Mouse (Mus musculus) hindbrain, postnatal 0 days (tissue): ENCODE data around the gene Oasl1. TPM values are rescaled to one million over a fixed set of nuclear protein-coding genes. Genes with fewer than 3 reads are reported as not detected.

Source experiments
- ATAC-seq: fragments of 200-750 bp; cut with Nextera tagmentation; 2 replicates; pipeline ENCODE4 v1.8.0; 2017; ENCODE audit warnings: mild to moderate bottlenecking, moderate TSS enrichment, moderate library complexity
- DNase-seq: peaks from one replicate; pipeline ENCODE4 v3.0.0-alpha.2; 2015; ENCODE audit warnings: low spot score
- H3K27ac ChIP-seq: fragments of 300-500 bp; sonication (generic); 2 replicates; pipeline ENCODE4 v1.5.1; 2014; ENCODE audit warnings: mild to moderate bottlenecking
- H3K27me3 ChIP-seq: fragments of 300-500 bp; sonication (generic); 2 replicates; pipeline ENCODE4 v1.6.1; 2014; ENCODE audit warnings: low read length, mixed read lengths; ENCODE audit not compliant: insufficient read depth
- H3K36me3 ChIP-seq: fragments of 300-500 bp; sonication (generic); 2 replicates; pipeline ENCODE4 v1.6.1; 2014; ENCODE audit warnings: low read length, mixed read lengths; ENCODE audit not compliant: insufficient read depth
- H3K4me1 ChIP-seq: fragments of 300-500 bp; sonication (generic); 2 replicates; pipeline ENCODE4 v1.6.1; 2014; ENCODE audit warnings: antibody characterized with exemption, low read length, mixed read lengths; ENCODE audit not compliant: insufficient read depth
- H3K4me2 ChIP-seq: fragments of 300-500 bp; sonication (generic); 2 replicates; pipeline ENCODE4 v1.6.1; 2014; ENCODE audit warnings: low read depth, mild to moderate bottlenecking, low read length, moderate library complexity, mixed read lengths
- H3K4me3 ChIP-seq: fragments of 300-500 bp; sonication (generic); 2 replicates; pipeline ENCODE4 v1.5.1; 2014; ENCODE audit warnings: low read length
- H3K9ac ChIP-seq: fragments of 300-500 bp; sonication (generic); replicated peaks from 2 replicates; pipeline ENCODE4 v1.6.1; 2014; ENCODE audit warnings: mild to moderate bottlenecking, low read length, moderate library complexity, mixed read lengths
- H3K9me3 ChIP-seq: fragments of 300-500 bp; sonication (generic); 2 replicates; pipeline ENCODE4 v1.6.1; 2016; ENCODE audit warnings: low read length, mixed read lengths
- CTCF ChIP-seq: IDR thresholded peaks from 2 replicates; pipeline ENCODE4 v1.5.1; 2016; ENCODE audit warnings: antibody characterized with exemption, control low read depth, low read depth
- WGBS: fragments of 180-500 bp; shearing (Covaris S2); extraction: QIAGEN DNeasy Blood & Tissue Kit; methylation state at CpG from one replicate; pipeline ENCODE4 v1.1.7; 2014; 5-methylcytosine and 5-hydroxymethylcytosine counted together
- polyA plus RNA-seq: library from polyadenylated mRNA; unstranded; fragments of >200 nt; fragmentation: Nextera tagmentation; extraction: Ambion mirVana; gene quantifications from 2 replicates; pipeline ENCODE4 v1.2.1, GENCODE M21; 2015
- total RNA-seq: library from RNA; depleted of rRNA; stranded (reverse); fragments of >200 nt; gene quantifications from 2 replicates; pipeline ENCODE4 v1.2.3, GENCODE M21; 2014

Oasl1 gene
- total and polyA plus RNA-seq, 2 experiments from 2014 or later: 0.25 to 0.63 TPM

DNA sequence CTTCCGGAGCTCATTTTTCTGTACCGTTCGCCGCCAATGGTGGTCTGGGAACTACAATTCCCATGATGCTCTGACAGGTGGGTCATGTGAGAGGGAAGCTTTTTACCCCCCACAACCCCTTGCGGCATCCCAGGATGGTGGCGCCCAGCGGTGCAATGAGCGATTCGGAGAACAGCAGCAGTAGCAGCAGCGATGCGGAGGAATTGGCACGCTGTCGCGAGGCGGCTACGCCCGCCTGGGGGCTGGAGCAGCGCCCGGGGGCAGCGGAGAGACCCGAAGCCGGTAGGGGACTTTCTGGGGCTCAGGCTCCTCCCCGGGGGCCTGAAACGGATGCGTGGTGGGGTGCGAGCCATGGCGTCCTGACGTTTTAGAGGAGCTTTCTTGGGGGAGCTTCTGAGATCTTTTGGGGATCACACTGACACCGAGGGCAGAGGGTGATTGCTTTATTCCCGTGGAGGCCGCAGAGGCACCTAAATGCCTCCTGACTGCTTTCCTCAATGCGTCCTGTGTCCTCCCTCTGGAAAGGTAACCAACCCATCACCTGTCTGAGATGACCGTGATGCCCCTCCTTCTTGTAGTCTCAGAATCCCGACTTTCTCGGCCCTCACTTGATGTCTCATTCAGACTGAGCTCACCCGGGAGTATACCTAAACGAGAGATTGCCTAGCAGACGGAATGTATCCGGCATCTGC lies 19.2 kb downstream of the Oasl1 start, which contains the start of gene 2210016L21Rik:
Gene 2210016L21Rik, plus strand, starts transcription at position 85 of the 692 bp plus-strand sequence.
- Histone ChIP-seq H3K27ac (peak within 1 kb of the TSS; percentile 93), H3K4me1 (peaks cover 5% of the 10 kb centered on the region), H3K9me3 (no peaks in the 10 kb centered on the region), H3K36me3 (peaks cover 15% of the 10 kb centered on the region; the same call in 1 of the 2 replicates), H3K4me3 (peak within 1 kb of the TSS; percentile 92), H3K4me2 (peak within 1 kb of the TSS; percentile 73), H3K27me3 (no peaks in the 10 kb centered on the region), H3K9ac (peak within 1 kb of the TSS; percentile 92)
- 1% methylated on average over 39 of the region's 39 CpGs for WGBS
- peak; percentile 94 for ATAC-seq
- TF ChIP-seq CTCF: peak; percentile 55
- peak; percentile 96 for DNase-seq

- peak overlapping the region; percentile 73 for H3K4me2 ChIP-seq
- H3K36me3 ChIP-seq: peaks cover 20% of the 10 kb centered on the region
- no peaks in the 10 kb centered on the region for H3K27me3 ChIP-seq
- no peaks in the 10 kb centered on the region for H3K9me3 ChIP-seq
- H3K27ac ChIP-seq: peak overlapping the region; percentile 93
- peak overlapping the region; percentile 92 for H3K4me3 ChIP-seq
- peak overlapping the region; percentile 92 for H3K9ac ChIP-seq
- DNase-seq (no peak), ATAC-seq (no peak)
- WGBS: 32% methylated on average over 4 of the region's 4 CpGs
- peaks cover 5% of the 10 kb centered on the region for H3K4me1 ChIP-seq
- TF ChIP-seq CTCF: no peak
Observed at GRCm38 (mm10) chr5:114942766-114943130, 19.7 kb downstream of the Oasl1 start.

GRCm38 (mm10) chr5:114945072-114945471 lies 22.0 kb downstream of the Oasl1 start:
- Histone ChIP-seq H3K4me1 (peaks cover 5% of the 10 kb centered on the region), H3K27ac (no peak overlapping the region), H3K27me3 (no peaks in the 10 kb centered on the region), H3K9ac (no peak overlapping the region), H3K4me2 (no peak overlapping the region), H3K4me3 (no peak overlapping the region), H3K9me3 (no peaks in the 10 kb centered on the region), H3K36me3 (peaks cover 36% of the 10 kb centered on the region)
- 97% methylated on average over 10 of the region's 10 CpGs for WGBS
- TF ChIP-seq CTCF: no peak
- DNase-seq: no peak
- no peak for ATAC-seq

GRCm38 (mm10) chr5:114948891-114949290 lies 25.9 kb downstream of the Oasl1 start:
- no peak overlapping the region for H3K9ac ChIP-seq
- H3K36me3 ChIP-seq: peaks cover 36% of the 10 kb centered on the region
- H3K4me3 ChIP-seq: no peak overlapping the region
- DNase-seq (peak; percentile 60), ATAC-seq (0 out of 2 replicates have a peak, but pooled peaks have one; percentile 18)
- no peak for TF ChIP-seq CTCF
- H3K4me2 ChIP-seq: no peak overlapping the region
- H3K4me1 ChIP-seq: no peaks in the 10 kb centered on the region
- H3K9me3 ChIP-seq: no peaks in the 10 kb centered on the region
- peak overlapping the region; percentile 32; the same call in 1 of the 2 replicates for H3K27ac ChIP-seq
- H3K27me3 ChIP-seq: no peaks in the 10 kb centered on the region
- 27% methylated on average over 6 of the region's 6 CpGs for WGBS

DNA sequence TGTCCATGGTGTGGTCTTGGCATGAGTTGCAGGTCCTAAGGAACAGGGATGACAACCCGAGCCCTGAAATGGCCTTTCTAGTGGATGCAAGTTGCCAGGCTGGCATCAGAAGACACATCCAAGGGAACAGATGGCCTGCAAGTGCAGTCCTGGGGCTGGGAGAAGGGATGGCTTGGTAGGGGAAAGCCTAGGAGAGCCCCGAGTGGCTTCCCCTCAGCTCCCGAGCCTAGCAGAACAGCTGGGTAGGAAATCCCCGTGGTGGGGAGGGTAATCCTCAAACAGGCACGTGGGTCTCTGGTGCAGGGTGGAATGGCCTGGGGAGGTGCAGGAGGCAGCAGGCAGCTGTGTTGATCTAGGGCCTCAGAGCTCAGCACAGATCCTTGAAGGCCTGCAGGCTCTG lies 26.3 kb downstream of the Oasl1 start:
- Histone ChIP-seq H3K27me3 (no peaks in the 10 kb centered on the region), H3K9me3 (no peaks in the 10 kb centered on the region), H3K9ac (0 out of 2 replicates have a peak overlapping the region, but pooled peaks have one; percentile 5), H3K36me3 (peaks cover 36% of the 10 kb centered on the region), H3K4me2 (no peak overlapping the region), H3K4me3 (no peak overlapping the region), H3K4me1 (no peaks in the 10 kb centered on the region), H3K27ac (peak overlapping the region; percentile 32; the same call in 1 of the 2 replicates)
- DNase-seq (peak; percentile 51), ATAC-seq (peak; percentile 31; the same call in 1 of the 2 replicates)
- WGBS: 26% methylated on average over 5 of the region's 5 CpGs
- no peak for TF ChIP-seq CTCF

DNA sequence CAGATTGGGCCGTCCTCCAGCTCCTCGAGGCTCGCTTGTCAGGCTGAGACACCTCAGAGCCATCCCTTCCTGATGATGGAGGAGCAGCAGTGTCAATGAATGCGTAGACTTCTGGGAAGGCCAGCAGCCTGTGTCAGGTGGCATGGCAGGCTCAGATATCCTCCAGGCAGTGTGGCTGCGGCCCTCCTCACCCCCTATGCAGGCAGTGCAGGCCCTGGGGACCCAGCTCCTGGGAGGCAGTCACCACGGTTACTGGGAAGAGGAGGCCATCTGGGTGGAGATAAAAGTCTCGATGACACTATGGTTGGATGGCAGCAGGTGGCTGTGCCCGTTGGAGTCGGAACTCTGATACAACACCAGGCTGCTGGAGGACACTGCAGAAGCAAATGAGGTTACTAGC lies 26.8 kb downstream of the Oasl1 start:
- Histone ChIP-seq H3K9me3 (no peaks in the 10 kb centered on the region), H3K4me1 (no peaks in the 10 kb centered on the region), H3K27ac (peak overlapping the region; percentile 32; the same call in 1 of the 2 replicates), H3K4me3 (no peak overlapping the region), H3K4me2 (no peak overlapping the region), H3K27me3 (no peaks in the 10 kb centered on the region), H3K36me3 (peaks cover 36% of the 10 kb centered on the region), H3K9ac (0 out of 2 replicates have a peak overlapping the region, but pooled peaks have one; percentile 5)
- ATAC-seq (no peak), DNase-seq (no peak)
- TF ChIP-seq CTCF: no peak
- 48% methylated on average over 9 of the region's 9 CpGs for WGBS

- no peak overlapping the region for H3K9ac ChIP-seq
- H3K4me1 ChIP-seq: no peaks in the 10 kb centered on the region
- no peak overlapping the region for H3K27ac ChIP-seq
- DNase-seq: no peak
- WGBS: 65% methylated on average over 12 of the region's 12 CpGs
- no peaks in the 10 kb centered on the region for H3K27me3 ChIP-seq
- TF ChIP-seq CTCF: no peak
- no peak overlapping the region for H3K4me2 ChIP-seq
- H3K36me3 ChIP-seq: peaks cover 36% of the 10 kb centered on the region
- no peak overlapping the region for H3K4me3 ChIP-seq
- H3K9me3 ChIP-seq: no peaks in the 10 kb centered on the region
- ATAC-seq: no peak
Observed at GRCm38 (mm10) chr5:114950669-114951068, 27.6 kb downstream of the Oasl1 start.
